Mouse (Mus musculus): ENCODE measurements at regions not wholly inside any gene's neighbourhood (a gene's known extent, or its start where the extent isn't known, plus 50 kb on each side); places are given as distances from the start of the nearest gene placed in this dataset.

GRCm38 (mm10) chr12:26598501-26598900 lies 129.5 kb downstream of the Cmpk2 start:
- no peak for ATAC-seq (ENCODE audit: low FRiP score, low read depth)
- Histone ChIP-seq H3K27me3 (ENCODE audit: control insufficient read depth, insufficient read depth, low read length) (no peaks in the 10 kb centered on the region), H3K36me3 (ENCODE audit: control insufficient read depth, insufficient read depth, low read length) (no peaks in the 10 kb centered on the region), H3K9ac (ENCODE audit: low read depth, low read length, severe bottlenecking) (no peak overlapping the region), H3K27ac (replicated peaks; ENCODE audit: low read depth, low read length) (no peak overlapping the region), H3K4me2 (replicated peaks; ENCODE audit: low read depth, low read length, severe bottlenecking) (no peak overlapping the region), H3K9me3 (ENCODE audit: control insufficient read depth, low read length) (no peaks in the 10 kb centered on the region), H3K4me3 (replicated peaks; ENCODE audit: low read length) (no peak overlapping the region), H3K4me1 (ENCODE audit: control insufficient read depth, insufficient read depth, low read length) (no peaks in the 10 kb centered on the region)
- DNase-seq (ENCODE audit: low spot score) = no peak
- TF ChIP-seq POLR2A (IDR thresholded peaks at IDR 0.05; ENCODE audit: borderline replicate concordance, extremely low read depth, insufficient read depth, insufficient read length) = no peak

- H3K27ac ChIP-seq (replicated peaks; ENCODE audit: low read depth, low read length) = no peak overlapping the region
- no peak overlapping the region for H3K9ac ChIP-seq (ENCODE audit: low read depth, low read length, severe bottlenecking)
- no peaks in the 10 kb centered on the region for H3K36me3 ChIP-seq (ENCODE audit: control insufficient read depth, insufficient read depth, low read length)
- no peak for DNase-seq (ENCODE audit: low spot score)
- H3K9me3 ChIP-seq (ENCODE audit: control insufficient read depth, low read length) = no peaks in the 10 kb centered on the region
- no peaks in the 10 kb centered on the region for H3K4me1 ChIP-seq (ENCODE audit: control insufficient read depth, insufficient read depth, low read length)
- H3K27me3 ChIP-seq (ENCODE audit: control insufficient read depth, insufficient read depth, low read length) = no peaks in the 10 kb centered on the region
- H3K4me3 ChIP-seq (replicated peaks; ENCODE audit: low read length) = no peak overlapping the region
- ATAC-seq (ENCODE audit: low FRiP score, low read depth) = no peak
- no peak for TF ChIP-seq POLR2A (IDR thresholded peaks at IDR 0.05; ENCODE audit: borderline replicate concordance, extremely low read depth, insufficient read depth, insufficient read length)
- H3K4me2 ChIP-seq (replicated peaks; ENCODE audit: low read depth, low read length, severe bottlenecking) = no peak overlapping the region
Measured at GRCm38 (mm10) chr12:26592125-26592524, 123.1 kb downstream of the Cmpk2 start.

GRCm38 (mm10) chr12:26589091-26589490 lies 120.1 kb downstream of the Cmpk2 start:
- DNase-seq (ENCODE audit: low spot score) = no peak
- no peak overlapping the region for H3K4me2 ChIP-seq (replicated peaks; ENCODE audit: low read depth, low read length, severe bottlenecking)
- no peaks in the 10 kb centered on the region for H3K27me3 ChIP-seq (ENCODE audit: control insufficient read depth, insufficient read depth, low read length)
- no peaks in the 10 kb centered on the region for H3K4me1 ChIP-seq (ENCODE audit: control insufficient read depth, insufficient read depth, low read length)
- H3K27ac ChIP-seq (replicated peaks; ENCODE audit: low read depth, low read length) = no peak overlapping the region
- H3K9ac ChIP-seq (ENCODE audit: low read depth, low read length, severe bottlenecking) = no peak overlapping the region
- TF ChIP-seq POLR2A (IDR thresholded peaks at IDR 0.05; ENCODE audit: borderline replicate concordance, extremely low read depth, insufficient read depth, insufficient read length) = no peak
- no peaks in the 10 kb centered on the region for H3K36me3 ChIP-seq (ENCODE audit: control insufficient read depth, insufficient read depth, low read length)
- no peak overlapping the region for H3K4me3 ChIP-seq (replicated peaks; ENCODE audit: low read length)
- no peak for ATAC-seq (ENCODE audit: low FRiP score, low read depth)
- H3K9me3 ChIP-seq (ENCODE audit: control insufficient read depth, low read length) = no peaks in the 10 kb centered on the region

GRCm38 (mm10) chr12:26577438-26577837 lies 108.4 kb downstream of the Cmpk2 start:
- Histone ChIP-seq H3K4me1 (ENCODE audit: control insufficient read depth, insufficient read depth, low read length) (0 out of 2 replicates have a peak, but pooled peaks cover 3% of the 10 kb centered on the region), H3K4me2 (replicated peaks; ENCODE audit: low read depth, low read length, severe bottlenecking) (no peak overlapping the region), H3K9me3 (ENCODE audit: control insufficient read depth, low read length) (no peaks in the 10 kb centered on the region), H3K4me3 (replicated peaks; ENCODE audit: low read length) (no peak overlapping the region), H3K36me3 (ENCODE audit: control insufficient read depth, insufficient read depth, low read length) (no peaks in the 10 kb centered on the region), H3K9ac (ENCODE audit: low read depth, low read length, severe bottlenecking) (no peak overlapping the region), H3K27me3 (ENCODE audit: control insufficient read depth, insufficient read depth, low read length) (no peaks in the 10 kb centered on the region), H3K27ac (replicated peaks; ENCODE audit: low read depth, low read length) (no peak overlapping the region)
- WGBS = 90% methylated on average over 6 of the region's 6 CpGs
- no peak for TF ChIP-seq POLR2A (IDR thresholded peaks at IDR 0.05; ENCODE audit: borderline replicate concordance, extremely low read depth, insufficient read depth, insufficient read length)
- no peak for DNase-seq (ENCODE audit: low spot score)
- ATAC-seq (ENCODE audit: low FRiP score, low read depth) = no peak

GRCm38 (mm10) chr12:26571602-26572001 lies 102.6 kb downstream of the Cmpk2 start:
- 65% methylated on average over 7 of the region's 7 CpGs for WGBS
- Histone ChIP-seq H3K9ac (ENCODE audit: low read depth, low read length, severe bottlenecking) (no peak overlapping the region), H3K4me1 (ENCODE audit: control insufficient read depth, insufficient read depth, low read length) (peaks cover 9% of the 10 kb centered on the region), H3K27ac (replicated peaks; ENCODE audit: low read depth, low read length) (no peak overlapping the region), H3K4me2 (replicated peaks; ENCODE audit: low read depth, low read length, severe bottlenecking) (no peak overlapping the region), H3K4me3 (replicated peaks; ENCODE audit: low read length) (no peak overlapping the region), H3K9me3 (ENCODE audit: control insufficient read depth, low read length) (no peaks in the 10 kb centered on the region), H3K27me3 (ENCODE audit: control insufficient read depth, insufficient read depth, low read length) (no peaks in the 10 kb centered on the region), H3K36me3 (ENCODE audit: control insufficient read depth, insufficient read depth, low read length) (no peaks in the 10 kb centered on the region)
- ATAC-seq (ENCODE audit: low FRiP score, low read depth) (no peak), DNase-seq (ENCODE audit: low spot score) (no peak)
- no peak for TF ChIP-seq POLR2A (IDR thresholded peaks at IDR 0.05; ENCODE audit: borderline replicate concordance, extremely low read depth, insufficient read depth, insufficient read length)

GRCm38 (mm10) chr12:26567435-26567834 lies 98.4 kb downstream of the Cmpk2 start:
- TF ChIP-seq POLR2A (IDR thresholded peaks at IDR 0.05; ENCODE audit: borderline replicate concordance, extremely low read depth, insufficient read depth, insufficient read length) = no peak
- H3K4me1 ChIP-seq (ENCODE audit: control insufficient read depth, insufficient read depth, low read length) = peaks cover 6% of the 10 kb centered on the region
- whole genome bisulfite sequencing = 80% methylated on average over 4 of the region's 4 CpGs
- ATAC-seq (ENCODE audit: low FRiP score, low read depth) (no peak), DNase-seq (ENCODE audit: low spot score) (no peak)
- no peaks in the 10 kb centered on the region for H3K9me3 ChIP-seq (ENCODE audit: control insufficient read depth, low read length)
- no peak overlapping the region for H3K4me2 ChIP-seq (replicated peaks; ENCODE audit: low read depth, low read length, severe bottlenecking)
- H3K27ac ChIP-seq (replicated peaks; ENCODE audit: low read depth, low read length) = no peak overlapping the region
- H3K9ac ChIP-seq (ENCODE audit: low read depth, low read length, severe bottlenecking) = no peak overlapping the region
- H3K4me3 ChIP-seq (replicated peaks; ENCODE audit: low read length) = no peak overlapping the region
- no peaks in the 10 kb centered on the region for H3K36me3 ChIP-seq (ENCODE audit: control insufficient read depth, insufficient read depth, low read length)
- no peaks in the 10 kb centered on the region for H3K27me3 ChIP-seq (ENCODE audit: control insufficient read depth, insufficient read depth, low read length)
